Mouse (Mus musculus) embryonic fibroblast, embryonic 13.5 days (primary cell): ENCODE results near the gene Snapc4. TPM values are rescaled to one million over a fixed set of nuclear protein-coding genes. Genes with fewer than 3 reads are reported as not detected.
A peak's percentile ranks its signal among the peaks of the same experiment; 100 is the strongest.

Experiments
- H3K27ac ChIP-seq: 2 replicates; pipeline ENCODE4 v1.5.1; 2012; ENCODE audit warnings: low read length, control low read depth, inconsistent platforms; ENCODE audit not compliant: insufficient read depth
- H3K4me1 ChIP-seq: 2 replicates; pipeline ENCODE4 v1.6.1; 2011; ENCODE audit warnings: low read length; ENCODE audit not compliant: control insufficient read depth, insufficient read depth
- H3K4me3 ChIP-seq: 2 replicates; pipeline ENCODE4 v1.5.1; 2011; ENCODE audit warnings: mild to moderate bottlenecking, control low read depth, low read length; ENCODE audit not compliant: insufficient read depth
- CTCF ChIP-seq: IDR thresholded peaks from 2 replicates; pipeline ENCODE4 v1.5.1; 2011; ENCODE audit warnings: mild to moderate bottlenecking, control low read depth, low read length, moderate library complexity, borderline replicate concordance; ENCODE audit not compliant: insufficient read depth
- POLR2A ChIP-seq: IDR thresholded peaks from 2 replicates; pipeline ENCODE4 v1.6.1; 2011; ENCODE audit warnings: low read depth, mild to moderate bottlenecking, control low read depth, low read length, moderate library complexity
- polyA plus RNA-seq: library from polyadenylated mRNA; stranded (reverse); fragments of >200 nt; gene quantifications from 2 replicates; pipeline ENCODE4 v1.2.4, GENCODE M21; 2011; ENCODE audit warnings: low read depth; ENCODE audit not compliant: missing spikeins, insufficient read length

Gene Snapc4
- polyA plus RNA-seq, 1 experiment, result 27.4 TPM

DNA sequence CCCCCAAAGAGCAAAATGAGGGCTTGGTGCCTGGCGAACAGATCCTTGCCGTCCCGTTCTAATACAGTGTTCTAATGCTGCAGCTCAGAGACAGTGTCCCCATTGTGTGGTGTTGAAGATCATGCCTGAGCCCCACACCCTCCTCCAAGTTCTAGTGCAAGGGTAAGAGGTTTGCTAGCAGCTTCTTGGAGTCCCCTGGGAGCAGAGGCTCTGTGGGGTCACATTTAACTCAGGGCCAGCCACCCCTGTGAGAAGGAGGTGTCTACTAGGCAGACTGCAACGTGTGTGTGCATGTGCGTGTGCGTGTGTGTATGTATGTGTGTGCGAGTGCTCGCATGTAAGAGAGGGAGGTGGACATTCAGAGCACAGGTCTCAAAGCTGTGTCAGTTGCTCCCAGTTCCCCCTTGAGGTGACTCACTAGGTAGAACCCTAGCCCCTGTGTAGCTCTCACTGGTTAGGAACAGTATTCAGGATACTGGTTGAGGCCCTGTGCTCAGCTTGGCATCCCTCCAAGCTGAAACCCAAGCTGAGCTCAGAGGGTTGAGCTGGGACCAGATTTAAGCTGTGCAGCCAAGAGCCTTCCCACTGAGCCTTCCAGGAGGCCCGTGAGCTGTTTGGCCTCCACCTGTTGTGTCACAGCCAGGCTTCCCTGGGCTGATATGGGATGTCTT, 63.7 kb downstream of the Snapc4 start:
- H3K4me1 ChIP-seq, result peaks cover 8% of the 10 kb centered on the region; the same call in 1 of the 2 replicates
- peak overlapping the region; percentile 89; the same call in 1 of the 2 replicates for H3K27ac ChIP-seq
- H3K4me3 ChIP-seq, result peak overlapping the region; percentile 68
- no peak for TF ChIP-seq CTCF

DNA sequence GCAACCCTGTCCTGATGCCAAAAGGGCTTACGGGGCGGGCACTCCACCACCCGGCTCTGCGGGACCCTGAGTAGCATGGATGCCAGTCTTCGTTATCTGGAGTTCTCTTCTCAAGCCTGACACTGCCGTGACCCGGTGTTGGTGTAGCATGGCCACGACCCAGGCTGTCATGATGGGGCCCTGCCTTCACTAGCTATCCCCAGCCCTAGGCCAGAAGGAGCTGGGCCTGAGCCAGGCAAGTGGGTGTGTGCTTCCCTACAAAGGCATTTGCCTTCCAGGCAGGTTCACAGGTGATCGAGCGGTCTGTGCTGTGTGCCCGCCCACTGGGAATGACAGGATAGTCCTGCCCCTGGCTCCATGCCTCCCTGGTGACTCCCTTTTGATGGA, 64.5 kb downstream of the Snapc4 start:
- TF ChIP-seq POLR2A, result no peak
- TF ChIP-seq CTCF, result no peak
- Histone ChIP-seq H3K27ac (peak overlapping the region; percentile 89), H3K4me1 (peaks cover 8% of the 10 kb centered on the region; the same call in 1 of the 2 replicates), H3K4me3 (peak overlapping the region; percentile 68)

DNA sequence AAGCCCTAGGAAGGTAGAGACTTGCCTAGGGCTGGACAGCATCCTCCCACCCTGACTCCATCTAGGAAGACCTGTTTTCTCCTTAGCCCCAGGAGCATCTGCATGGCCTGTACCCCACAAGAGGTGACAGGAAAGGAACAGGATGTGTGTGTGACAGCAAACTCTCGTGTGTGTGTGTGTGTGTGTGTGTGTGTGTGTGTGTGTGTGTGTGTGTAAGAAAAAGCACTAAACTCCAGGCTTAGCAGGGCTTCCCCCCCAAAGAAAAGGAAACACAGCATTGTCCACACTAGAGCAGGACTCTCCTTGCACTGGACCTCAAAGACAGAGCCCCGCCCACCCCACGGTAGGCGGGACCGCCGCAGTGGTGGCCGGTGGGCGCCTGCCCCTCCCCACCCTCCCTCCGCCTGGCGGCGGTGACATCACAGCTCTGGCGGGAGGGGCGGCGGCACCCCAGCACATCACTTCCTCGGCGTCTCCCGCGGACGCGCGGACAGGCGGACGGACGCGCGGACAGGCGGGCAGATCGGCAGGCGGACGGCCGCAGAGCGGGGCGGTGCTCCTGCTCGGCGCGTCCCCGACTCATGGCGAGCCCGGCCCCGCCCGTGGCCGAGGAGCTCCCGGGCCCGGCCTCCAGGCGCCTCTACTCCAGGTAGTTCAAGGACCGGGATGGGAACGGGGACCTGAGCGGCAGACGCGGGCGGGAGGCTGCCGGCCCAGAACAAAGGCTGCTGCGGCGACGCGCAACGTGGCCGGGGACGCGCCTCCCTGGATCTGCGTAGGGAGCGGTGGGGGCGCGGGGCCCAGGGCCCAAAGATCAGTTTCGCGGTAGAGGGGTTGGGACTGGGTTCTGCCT, 65.2 kb downstream of the Snapc4 start, which contains the start of gene Gpsm1:
Gene Gpsm1 (plus strand): TSS at position 444 of the 853 bp plus-strand sequence.
- TF ChIP-seq POLR2A, result peak; percentile 70
- TF ChIP-seq CTCF, result no peak
- Histone ChIP-seq H3K4me1 (peaks cover 10% of the 10 kb centered on the region; the same call in 1 of the 2 replicates), H3K27ac (peak within 1 kb of the TSS; percentile 89), H3K4me3 (peak within 1 kb of the TSS; percentile 68)

DNA sequence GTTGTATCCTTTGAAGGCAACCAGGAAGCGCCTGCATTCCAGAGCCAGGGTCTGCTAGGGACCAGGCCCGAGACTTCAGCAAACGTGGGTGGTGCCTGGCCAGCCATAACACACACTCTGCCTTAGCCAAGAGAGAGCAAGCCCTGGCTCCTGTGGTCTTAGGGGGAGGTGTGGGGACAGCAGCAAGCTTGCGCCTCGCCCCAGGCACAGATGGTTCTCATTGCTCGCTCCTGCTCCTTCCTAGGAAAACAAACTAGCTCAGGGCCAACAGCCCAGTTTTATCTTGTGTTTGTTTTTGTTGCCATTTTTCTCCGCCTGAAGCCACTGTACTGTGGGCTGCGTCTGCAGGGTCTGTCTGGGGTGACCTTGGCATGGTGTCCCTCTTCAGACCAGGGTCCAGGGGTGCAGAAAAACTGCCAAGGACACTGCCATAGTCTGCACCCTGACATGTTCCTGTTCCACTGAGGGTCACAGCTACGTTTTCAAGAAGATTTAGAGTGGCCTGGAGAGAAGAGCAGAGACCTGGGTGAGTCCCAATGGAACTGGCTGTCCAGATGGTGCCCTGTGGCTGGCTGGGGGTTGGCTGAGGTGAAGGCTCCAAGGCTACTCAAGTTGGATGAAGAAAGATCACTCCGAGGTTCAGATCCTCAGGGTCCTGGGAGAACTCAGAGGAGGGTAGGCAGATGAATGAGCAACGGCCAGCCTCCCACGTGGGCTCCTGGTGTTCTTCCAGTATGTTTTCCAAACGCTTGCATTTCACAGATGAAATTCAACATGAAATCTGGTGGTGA, 66.0 kb downstream of the Snapc4 start:
- H3K4me1 ChIP-seq, result peaks cover 13% of the 10 kb centered on the region
- TF ChIP-seq POLR2A (peak; percentile 35; the same call in 1 of the 2 replicates), CTCF (no peak)
- H3K27ac ChIP-seq, result peak overlapping the region; percentile 87
- no peak overlapping the region for H3K4me3 ChIP-seq

DNA sequence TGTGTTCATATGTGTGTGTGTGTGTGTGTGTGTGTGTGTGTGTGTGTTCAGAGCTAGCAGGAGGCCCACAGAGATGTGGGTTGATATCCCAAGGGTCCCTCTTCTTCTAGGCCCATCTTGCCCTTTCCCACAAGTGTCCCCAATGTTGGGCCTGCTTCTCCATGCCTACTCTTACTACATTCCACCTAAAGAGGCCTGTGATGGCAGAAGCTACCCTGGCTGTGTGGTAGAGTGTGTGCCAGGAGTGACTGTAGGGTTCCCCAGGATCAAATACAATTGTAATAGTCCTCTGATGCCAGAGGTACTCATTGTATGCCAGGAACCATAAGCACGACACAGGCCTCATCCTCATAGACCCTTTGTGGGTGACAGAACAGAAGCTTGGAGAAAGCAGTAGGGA, 67.1 kb downstream of the Snapc4 start:
- H3K4me3 ChIP-seq, result no peak overlapping the region

DNA sequence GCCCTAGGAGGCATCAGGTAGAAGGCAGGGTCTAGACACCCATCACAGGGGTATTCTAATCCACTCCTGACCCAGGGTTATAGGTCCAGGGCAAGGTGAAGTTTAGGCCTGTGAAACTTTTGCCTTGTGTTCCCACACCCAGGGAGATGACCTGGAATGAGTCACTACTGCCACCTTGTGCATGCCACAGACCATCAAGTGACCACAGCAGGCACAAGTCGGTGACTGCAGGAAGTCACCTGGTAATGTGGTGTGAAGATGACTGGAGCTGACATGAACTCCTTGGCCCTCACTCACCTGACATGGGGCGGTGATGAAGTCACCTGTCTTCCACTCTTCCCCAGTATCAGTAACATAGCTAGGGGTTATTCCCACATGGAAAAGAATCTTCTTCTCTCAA, 67.6 kb downstream of the Snapc4 start:
- H3K4me1 ChIP-seq, result peaks cover 11% of the 10 kb centered on the region
- H3K4me3 ChIP-seq, result no peak overlapping the region
- TF ChIP-seq POLR2A (no peak), CTCF (0 out of 2 replicates have a peak, but pooled peaks have one; percentile 34)
- H3K27ac ChIP-seq, result no peak overlapping the region

More for the DNA sequence above, 67.1 kb downstream of the Snapc4 start:
- Histone ChIP-seq H3K4me1 (peaks cover 13% of the 10 kb centered on the region), H3K27ac (peak overlapping the region; percentile 87)
- no peak for TF ChIP-seq CTCF
- TF ChIP-seq POLR2A, result no peak

Other genes starting within 250 kb of the Snapc4 start
- not detected in 2 replicates for gene Lhx3, start 172.4 kb downstream of the Snapc4 start, polyA plus RNA-seq
- gene Qsox2, start 143.1 kb downstream of the Snapc4 start, polyA plus RNA-seq, result 19.5 and 19.9 TPM in 2 replicates
- not detected in 2 replicates for gene Ccdc187, start 86.1 kb downstream of the Snapc4 start, polyA plus RNA-seq
- 22.1 and 26.8 TPM in 2 replicates for gene Gpsm1, start 65.1 kb downstream of the Snapc4 start, polyA plus RNA-seq
- 18.2 and 21.2 TPM in 2 replicates for gene Dnlz, start 28.5 kb downstream of the Snapc4 start, polyA plus RNA-seq
- not detected in 2 replicates for gene Card9, start 19.7 kb downstream of the Snapc4 start, polyA plus RNA-seq
- gene Entr1, start 8.7 kb upstream of the Snapc4 start, polyA plus RNA-seq, result 75.7 and 76.1 TPM in 2 replicates
- 100 and 101 TPM in 2 replicates for gene Pmpca, start 8.7 kb upstream of the Snapc4 start, polyA plus RNA-seq
- 11.6 and 17.1 TPM in 2 replicates for gene Inpp5e, start 28.6 kb upstream of the Snapc4 start, polyA plus RNA-seq
- 59.4 and 70.1 TPM in 2 replicates for gene Sec16a, start 64.6 kb upstream of the Snapc4 start, polyA plus RNA-seq
- 19.2 and 24.3 TPM in 2 replicates for gene Notch1, start 136.0 kb upstream of the Snapc4 start, polyA plus RNA-seq
- gene Egfl7, start 199.4 kb upstream of the Snapc4 start, polyA plus RNA-seq, result 11.0 and 13.7 TPM in 2 replicates
- not detected in 2 replicates for gene Gm20532, start 206.0 kb upstream of the Snapc4 start, polyA plus RNA-seq
- gene Agpat2, start 223.8 kb upstream of the Snapc4 start, polyA plus RNA-seq, result 21.4 and 22.4 TPM in 2 replicates
- gene Fam69b, start 247.8 kb upstream of the Snapc4 start, polyA plus RNA-seq, result 12.0 and 16.3 TPM in 2 replicates